Mouse (Mus musculus) forebrain, embryonic 16.5 days (tissue): ENCODE data around the gene Matn1. TPM values are rescaled to one million over a fixed set of nuclear protein-coding genes. Genes with fewer than 3 reads are reported as not detected.

Experiments used
- ATAC-seq: fragments of 200-750 bp; cut with Nextera tagmentation; 2 replicates; pipeline ENCODE4 v1.8.0; 2017; ENCODE audit warnings: mild to moderate bottlenecking, moderate library complexity
- H3K27ac ChIP-seq: fragments of 300-500 bp; sonication (generic); 2 replicates; pipeline ENCODE4 v1.5.1; 2014; ENCODE audit warnings: low read length, control low read depth
- H3K27me3 ChIP-seq: fragments of 300-500 bp; sonication (generic); replicated peaks from 2 replicates; pipeline ENCODE4 v1.6.1; 2014; ENCODE audit warnings: low read length; ENCODE audit not compliant: control insufficient read depth, insufficient read depth
- H3K36me3 ChIP-seq: fragments of 300-500 bp; sonication (generic); 2 replicates; pipeline ENCODE4 v1.6.1; 2014; ENCODE audit not compliant: control insufficient read depth, insufficient read depth
- H3K4me1 ChIP-seq: fragments of 300-500 bp; sonication (generic); replicated peaks from 2 replicates; pipeline ENCODE4 v1.6.1; 2014; ENCODE audit warnings: low read length; ENCODE audit not compliant: control insufficient read depth, insufficient read depth
- H3K4me2 ChIP-seq: fragments of 300-500 bp; sonication (generic); 2 replicates; pipeline ENCODE4 v1.6.1; 2014; ENCODE audit warnings: mild to moderate bottlenecking, low read length, control low read depth
- H3K4me3 ChIP-seq: fragments of 300-500 bp; sonication (generic); replicated peaks from 2 replicates; pipeline ENCODE4 v1.5.1; 2014; ENCODE audit warnings: mild to moderate bottlenecking, low read length, control low read depth
- H3K9ac ChIP-seq: fragments of 300-500 bp; sonication (generic); replicated peaks from 2 replicates; pipeline ENCODE4 v1.6.1; 2014; ENCODE audit warnings: low read depth, low read length, control low read depth
- H3K9me3 ChIP-seq: fragments of 300-500 bp; sonication (generic); 2 replicates; pipeline ENCODE4 v1.6.1; 2016; ENCODE audit warnings: low read length; ENCODE audit not compliant: control insufficient read depth
- WGBS: fragments of 180-500 bp; shearing (Covaris S2); extraction: QIAGEN DNeasy Blood & Tissue Kit; methylation state at CpG from one replicate; pipeline ENCODE4 v1.1.7; 2014; 5-methylcytosine and 5-hydroxymethylcytosine counted together
- polyA plus RNA-seq: library from polyadenylated mRNA; unstranded; fragments of >200 nt; fragmentation: Nextera tagmentation; extraction: Ambion mirVana; gene quantifications from 2 replicates; pipeline ENCODE4 v1.2.1, GENCODE M21; 2015

The Matn1 gene
- polyA plus RNA-seq, 1 experiment from 2014 or later: not detected

GRCm38 (mm10) chr4:130927821-130928220 is 16.4 kb upstream of the Matn1 start:
- no peak overlapping the region for H3K4me3 ChIP-seq
- no peaks in the 10 kb centered on the region for H3K9me3 ChIP-seq
- no peaks in the 10 kb centered on the region for H3K36me3 ChIP-seq
- ATAC-seq: no peak
- H3K4me1 ChIP-seq: no peaks in the 10 kb centered on the region
- no peak overlapping the region for H3K4me2 ChIP-seq
- H3K27me3 ChIP-seq: no peaks in the 10 kb centered on the region
- H3K27ac ChIP-seq: no peak overlapping the region
- no peak overlapping the region for H3K9ac ChIP-seq
- WGBS: 81% methylated on average over 12 of the region's 12 CpGs

DNA sequence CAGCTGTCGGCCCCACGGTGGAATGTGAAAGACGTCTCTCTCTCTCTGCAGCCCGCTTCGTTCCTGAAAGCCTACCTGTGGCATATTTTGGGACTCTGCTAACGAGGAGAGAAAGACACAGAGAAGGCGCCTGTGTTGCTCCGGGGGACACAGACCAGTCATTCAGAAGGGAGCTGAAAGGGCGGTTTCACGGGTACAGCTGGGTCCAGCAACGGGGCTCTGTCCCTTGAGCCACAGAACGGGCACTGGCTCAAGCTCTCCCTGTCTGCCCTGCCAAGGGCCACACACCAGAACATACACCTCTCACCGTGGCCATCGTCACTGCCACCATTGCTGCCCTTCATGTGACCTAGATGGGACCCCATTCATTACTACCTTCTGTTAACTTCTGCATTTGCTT is 1.5 kb upstream of the Matn1 start:
- Histone ChIP-seq H3K9me3 (no peaks in the 10 kb centered on the region), H3K4me1 (peaks cover 4% of the 10 kb centered on the region; the same call in 1 of the 2 replicates), H3K27ac (no peak overlapping the region), H3K27me3 (no peaks in the 10 kb centered on the region), H3K36me3 (no peaks in the 10 kb centered on the region), H3K4me2 (no peak overlapping the region), H3K9ac (no peak overlapping the region), H3K4me3 (no peak overlapping the region)
- no peak for ATAC-seq
- WGBS: 54% methylated on average over 14 of the region's 14 CpGs

DNA sequence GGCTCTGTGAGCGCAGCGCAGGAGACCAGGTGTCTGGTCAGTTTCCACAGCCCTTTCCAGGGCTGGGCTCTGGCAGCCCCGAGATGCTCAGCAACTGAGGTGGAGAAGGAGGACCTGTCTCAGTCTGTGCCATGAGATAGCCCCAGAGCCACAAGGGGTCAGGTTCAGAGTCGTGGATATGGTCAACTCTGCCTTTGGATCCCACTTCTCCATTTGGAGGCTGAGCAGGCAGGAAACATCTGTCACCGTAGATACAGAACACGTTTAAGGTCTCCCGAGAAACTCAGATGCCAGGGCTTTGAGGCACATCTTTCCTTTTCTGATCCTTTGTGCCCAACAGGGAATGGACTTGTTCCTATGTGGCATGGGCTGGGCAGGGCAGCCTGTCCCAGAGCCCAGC is 594 bp downstream of the Matn1 start:
- H3K9me3 ChIP-seq: no peaks in the 10 kb centered on the region
- no peak for ATAC-seq
- peaks cover 4% of the 10 kb centered on the region; the same call in 1 of the 2 replicates for H3K4me1 ChIP-seq

GRCm38 (mm10) chr4:130947094-130947647 is 3.0 kb downstream of the Matn1 start:
- no peaks in the 10 kb centered on the region for H3K36me3 ChIP-seq
- no peak overlapping the region for H3K4me2 ChIP-seq
- H3K4me1 ChIP-seq: no peaks in the 10 kb centered on the region
- no peak overlapping the region for H3K4me3 ChIP-seq
- H3K9ac ChIP-seq: no peak overlapping the region
- H3K27me3 ChIP-seq: no peaks in the 10 kb centered on the region
- no peaks in the 10 kb centered on the region for H3K9me3 ChIP-seq
- H3K27ac ChIP-seq: no peak overlapping the region
- ATAC-seq: 0 out of 2 replicates have a peak, but pooled peaks have one; percentile 33
- WGBS: 24% methylated on average over 13 of the region's 13 CpGs

More for the DNA sequence above, 594 bp downstream of the Matn1 start:
- H3K27me3 ChIP-seq: no peaks in the 10 kb centered on the region
- no peaks in the 10 kb centered on the region for H3K36me3 ChIP-seq
- H3K27ac ChIP-seq: no peak overlapping the region
- 90% methylated on average over 7 of the region's 7 CpGs for WGBS
- H3K4me3 ChIP-seq: no peak overlapping the region
- no peak overlapping the region for H3K4me2 ChIP-seq
- no peak overlapping the region for H3K9ac ChIP-seq

DNA sequence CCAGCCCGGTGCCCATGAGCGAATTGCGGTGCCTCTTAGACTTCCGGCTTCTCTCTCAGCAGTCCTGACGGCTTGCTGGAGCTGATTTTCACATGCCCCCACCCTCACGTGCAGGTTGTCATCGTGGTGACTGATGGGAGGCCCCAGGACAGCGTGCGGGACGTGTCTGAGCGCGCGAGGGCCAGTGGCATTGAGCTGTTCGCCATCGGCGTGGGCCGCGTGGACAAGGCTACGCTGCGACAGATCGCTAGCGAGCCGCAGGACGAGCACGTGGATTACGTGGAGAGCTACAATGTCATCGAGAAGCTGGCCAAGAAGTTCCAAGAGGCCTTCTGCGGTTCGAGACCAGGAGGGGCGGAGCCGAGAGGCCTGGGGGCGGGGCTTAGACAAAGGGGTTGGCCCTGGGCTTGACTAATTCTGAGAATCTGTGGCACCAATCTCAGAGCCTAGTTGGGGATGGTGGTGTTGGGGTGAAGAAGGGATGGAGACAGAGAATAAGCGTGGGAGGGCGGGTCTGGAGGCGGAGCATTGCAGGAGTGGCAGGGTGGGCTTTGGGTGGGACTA is 5.7 kb downstream of the Matn1 start:
- ATAC-seq: no peak
- Histone ChIP-seq H3K9ac (no peak overlapping the region), H3K9me3 (no peaks in the 10 kb centered on the region), H3K36me3 (no peaks in the 10 kb centered on the region), H3K4me3 (no peak overlapping the region), H3K27me3 (no peaks in the 10 kb centered on the region), H3K4me2 (no peak overlapping the region), H3K4me1 (no peaks in the 10 kb centered on the region), H3K27ac (no peak overlapping the region)
- WGBS: 88% methylated on average over 35 of the region's 35 CpGs

DNA sequence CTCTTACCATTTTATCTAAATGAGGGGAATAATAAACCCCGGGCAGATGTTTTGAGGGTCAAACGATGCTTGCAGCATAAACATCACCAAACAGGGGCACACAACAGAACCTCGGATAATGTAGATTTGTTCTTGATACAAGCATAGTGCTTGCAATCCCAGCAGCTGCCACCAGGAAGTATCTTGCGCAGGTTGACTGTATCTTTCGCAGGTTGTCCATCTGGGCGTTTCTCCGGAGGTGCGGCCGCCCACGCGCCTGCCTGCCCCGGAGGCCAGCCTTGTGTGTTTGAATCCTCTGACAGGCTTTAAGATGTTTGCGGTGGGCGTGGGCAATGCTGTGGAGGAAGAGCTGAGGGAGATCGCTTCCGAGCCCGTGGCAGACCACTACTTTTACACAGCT is 8.3 kb downstream of the Matn1 start:
- H3K9me3 ChIP-seq: no peaks in the 10 kb centered on the region
- no peak overlapping the region for H3K27ac ChIP-seq
- no peaks in the 10 kb centered on the region for H3K27me3 ChIP-seq
- no peak overlapping the region for H3K9ac ChIP-seq
- H3K4me3 ChIP-seq: no peak overlapping the region
- no peak for ATAC-seq
- no peak overlapping the region for H3K4me2 ChIP-seq
- H3K36me3 ChIP-seq: no peaks in the 10 kb centered on the region
- 40% methylated on average over 17 of the region's 17 CpGs for WGBS
- H3K4me1 ChIP-seq: no peaks in the 10 kb centered on the region

GRCm38 (mm10) chr4:130957156-130957555 is 13.0 kb downstream of the Matn1 start:
- Histone ChIP-seq H3K4me1 (peaks cover 7% of the 10 kb centered on the region; the same call in 1 of the 2 replicates), H3K27ac (no peak overlapping the region), H3K36me3 (no peaks in the 10 kb centered on the region), H3K9ac (no peak overlapping the region), H3K9me3 (no peaks in the 10 kb centered on the region), H3K4me2 (no peak overlapping the region), H3K27me3 (no peaks in the 10 kb centered on the region), H3K4me3 (no peak overlapping the region)
- ATAC-seq: no peak
- 59% methylated on average over 10 of the region's 10 CpGs for WGBS

GRCm38 (mm10) chr4:130958812-130959211 is 14.6 kb downstream of the Matn1 start:
- Histone ChIP-seq H3K36me3 (no peaks in the 10 kb centered on the region), H3K27me3 (no peaks in the 10 kb centered on the region), H3K4me3 (no peak overlapping the region), H3K4me1 (peaks cover 7% of the 10 kb centered on the region; the same call in 1 of the 2 replicates), H3K9ac (no peak overlapping the region), H3K27ac (no peak overlapping the region), H3K9me3 (no peaks in the 10 kb centered on the region), H3K4me2 (no peak overlapping the region)
- WGBS: 79% methylated on average over 5 of the region's 5 CpGs
- no peak for ATAC-seq

GRCm38 (mm10) chr4:130959678-130960077 is 15.5 kb downstream of the Matn1 start:
- Histone ChIP-seq H3K9me3 (no peaks in the 10 kb centered on the region), H3K36me3 (no peaks in the 10 kb centered on the region), H3K27me3 (no peaks in the 10 kb centered on the region), H3K4me1 (peaks cover 7% of the 10 kb centered on the region; the same call in 1 of the 2 replicates), H3K9ac (no peak overlapping the region), H3K4me3 (no peak overlapping the region), H3K4me2 (no peak overlapping the region), H3K27ac (no peak overlapping the region)
- WGBS: 37% methylated on average over 6 of the region's 6 CpGs
- ATAC-seq: peak; percentile 53
